Mouse (Mus musculus) embryonic facial prominence, embryonic 15.5 days (tissue): ENCODE data around the gene Pate4. TPM values are rescaled to one million over a fixed set of nuclear protein-coding genes. Genes with fewer than 3 reads are reported as not detected.
A peak's percentile ranks its signal among the peaks of the same experiment; 100 is the strongest.

Experiments used
- ATAC-seq: fragments of 200-750 bp; cut with Nextera tagmentation; 2 replicates; pipeline ENCODE4 v1.8.0; 2017; ENCODE audit warnings: low read depth, moderate TSS enrichment; ENCODE audit not compliant: insufficient number of reproducible peaks, low FRiP score, low TSS enrichment
- H3K27ac ChIP-seq: fragments of 300-500 bp; sonication (generic); replicated peaks from 2 replicates; pipeline ENCODE4 v1.5.1; 2015; ENCODE audit warnings: mild to moderate bottlenecking, inconsistent platforms
- H3K27me3 ChIP-seq: fragments of 300-500 bp; sonication (generic); 2 replicates; pipeline ENCODE4 v1.6.1; 2015; ENCODE audit warnings: inconsistent platforms
- H3K36me3 ChIP-seq: fragments of 300-500 bp; sonication (generic); 2 replicates; pipeline ENCODE4 v1.6.1; 2015; ENCODE audit warnings: mild to moderate bottlenecking, inconsistent platforms
- H3K4me1 ChIP-seq: fragments of 300-500 bp; sonication (generic); 2 replicates; pipeline ENCODE4 v1.6.1; 2015; ENCODE audit warnings: inconsistent platforms
- H3K4me2 ChIP-seq: fragments of 300-500 bp; sonication (generic); replicated peaks from 2 replicates; pipeline ENCODE4 v1.6.1; 2015; ENCODE audit warnings: mild to moderate bottlenecking, inconsistent platforms
- H3K4me3 ChIP-seq: fragments of 300-500 bp; sonication (generic); replicated peaks from 2 replicates; pipeline ENCODE4 v1.5.1; 2015; ENCODE audit warnings: mild to moderate bottlenecking, inconsistent platforms
- H3K9ac ChIP-seq: fragments of 300-500 bp; sonication (generic); 2 replicates; pipeline ENCODE4 v1.6.1; 2015; ENCODE audit warnings: inconsistent platforms
- H3K9me3 ChIP-seq: fragments of 300-500 bp; sonication (generic); replicated peaks from 2 replicates; pipeline ENCODE4 v1.6.1; 2016; ENCODE audit warnings: inconsistent platforms
- WGBS: fragments of 180-500 bp; shearing (Covaris S2); methylation state at CpG from one replicate; pipeline ENCODE4 v1.1.7; 2015; 5-methylcytosine and 5-hydroxymethylcytosine counted together
- polyA plus RNA-seq: library from polyadenylated mRNA; unstranded; fragments of >200 nt; fragmentation: Nextera tagmentation; extraction: Ambion mirVana; gene quantifications from 2 replicates; pipeline ENCODE4 v1.2.1, GENCODE M21; 2015

Gene Pate4
- polyA plus RNA-seq, 1 experiment from 2014 or later, result 0.27 TPM

DNA sequence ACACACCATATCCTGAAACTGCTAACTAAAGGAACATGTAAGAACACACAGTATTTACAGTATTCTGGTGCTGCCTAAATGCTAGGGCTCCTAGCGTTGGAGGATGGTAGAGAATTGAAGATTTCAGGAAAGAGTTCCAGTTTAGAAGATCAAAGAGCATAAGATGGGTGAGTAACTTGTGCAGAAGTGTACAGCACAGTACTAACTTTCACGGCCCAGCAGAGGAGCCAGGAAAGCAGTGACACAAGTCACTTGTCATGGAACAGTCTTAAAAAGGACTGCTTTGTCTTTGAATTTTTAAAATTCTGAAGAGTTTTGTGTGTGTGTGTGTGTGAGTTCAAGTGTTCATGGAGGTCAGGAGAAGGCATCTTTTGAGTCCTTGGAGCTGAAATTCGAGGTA is 43.7 kb downstream of the Pate4 start:
- no peak overlapping the region for H3K4me2 ChIP-seq
- no peaks in the 10 kb centered on the region for H3K27me3 ChIP-seq
- peaks cover 31% of the 10 kb centered on the region for H3K36me3 ChIP-seq
- WGBS, result 85% methylated on average over 3 of the region's 3 CpGs
- no peak for ATAC-seq
- H3K9me3 ChIP-seq, result no peaks in the 10 kb centered on the region
- H3K27ac ChIP-seq, result no peak overlapping the region
- H3K4me1 ChIP-seq, result peaks cover 9% of the 10 kb centered on the region
- no peak overlapping the region for H3K9ac ChIP-seq
- H3K4me3 ChIP-seq, result no peak overlapping the region

DNA sequence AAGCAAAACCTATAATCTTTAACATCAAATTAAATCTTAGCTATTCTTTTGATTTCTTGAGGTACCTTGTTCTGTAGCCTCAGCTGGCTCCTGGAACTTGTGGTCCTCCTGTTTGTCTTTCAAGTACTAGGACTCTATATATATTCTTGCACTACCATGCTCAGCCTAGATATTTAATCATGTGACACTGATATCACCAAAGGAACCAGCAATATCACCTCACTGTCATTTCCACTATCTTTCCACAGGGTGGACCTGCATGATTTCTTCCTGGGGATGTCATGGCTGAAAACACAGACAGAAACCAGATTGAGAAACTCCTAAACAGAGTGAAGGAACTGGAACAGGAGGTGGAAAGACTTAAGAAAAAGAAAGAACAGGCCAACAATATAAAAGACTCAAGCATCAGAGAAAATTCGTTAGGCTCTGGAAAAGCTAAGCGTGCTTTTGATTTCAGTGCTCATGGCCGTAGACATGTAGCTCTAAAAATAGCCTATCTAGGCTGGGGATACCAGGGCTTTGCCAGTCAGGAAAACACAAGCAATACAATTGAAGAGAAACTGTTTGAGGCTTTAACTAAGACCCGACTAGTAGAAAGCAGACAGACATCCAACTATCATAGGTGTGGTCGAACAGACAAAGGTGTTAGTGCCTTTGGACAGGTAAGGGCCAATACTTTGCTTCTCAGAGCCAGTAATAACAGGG is 47.1 kb downstream of the Pate4 start:
- no peaks in the 10 kb centered on the region for H3K9me3 ChIP-seq
- no peak overlapping the region for H3K9ac ChIP-seq
- H3K4me2 ChIP-seq, result no peak overlapping the region
- no peak overlapping the region for H3K4me3 ChIP-seq
- H3K4me1 ChIP-seq, result peaks cover 6% of the 10 kb centered on the region
- no peak overlapping the region for H3K27ac ChIP-seq
- 92% methylated on average over 5 of the region's 5 CpGs for WGBS
- no peak for ATAC-seq
- H3K36me3 ChIP-seq, result peaks cover 39% of the 10 kb centered on the region
- H3K27me3 ChIP-seq, result no peaks in the 10 kb centered on the region

DNA sequence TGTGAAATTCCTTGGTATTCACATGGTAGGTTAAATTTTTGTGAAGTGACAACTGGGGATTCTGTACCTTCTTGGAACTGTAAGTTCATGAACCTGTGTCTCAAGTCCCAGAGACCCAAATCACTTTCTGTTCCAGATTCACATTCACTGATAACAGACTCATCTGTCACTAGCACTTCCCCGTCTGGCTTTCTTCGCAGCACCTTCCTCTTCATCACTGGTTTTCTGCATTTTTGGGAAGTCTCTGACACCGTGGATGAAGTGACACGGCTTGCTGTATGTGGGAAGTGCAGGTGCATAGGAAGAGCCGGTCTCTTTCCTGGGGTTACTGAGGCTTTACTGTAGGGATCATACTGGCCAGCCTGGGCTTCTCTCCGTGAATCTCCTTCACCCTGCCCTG is 50.2 kb downstream of the Pate4 start:
- no peak for ATAC-seq
- no peak overlapping the region for H3K27ac ChIP-seq
- H3K36me3 ChIP-seq, result peaks cover 28% of the 10 kb centered on the region
- H3K4me2 ChIP-seq, result no peak overlapping the region
- WGBS, result 87% methylated on average over 6 of the region's 6 CpGs
- no peak overlapping the region for H3K4me3 ChIP-seq
- H3K27me3 ChIP-seq, result no peaks in the 10 kb centered on the region
- no peak overlapping the region for H3K9ac ChIP-seq
- no peaks in the 10 kb centered on the region for H3K9me3 ChIP-seq
- peaks cover 12% of the 10 kb centered on the region for H3K4me1 ChIP-seq

DNA sequence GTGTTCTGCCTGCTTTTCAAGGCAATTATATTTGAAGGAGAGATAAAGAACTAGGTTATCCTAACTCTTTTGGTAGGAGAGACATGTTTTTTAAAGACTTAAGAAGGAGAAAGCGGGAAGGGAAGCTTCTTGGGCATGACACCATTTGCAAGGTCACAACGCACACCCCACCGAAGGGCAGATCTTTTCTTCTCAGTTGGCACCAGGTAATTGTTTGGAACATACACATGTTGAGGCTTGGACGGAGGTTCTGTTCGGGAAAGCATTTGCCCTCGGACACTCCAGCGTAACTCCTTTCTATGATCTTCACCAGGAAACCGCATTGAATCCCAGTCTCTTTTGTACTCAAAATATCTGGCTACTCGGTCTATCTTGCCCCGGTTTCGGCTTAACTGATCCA is 50.7 kb downstream of the Pate4 start:
- no peak overlapping the region for H3K4me3 ChIP-seq
- H3K36me3 ChIP-seq, result peaks cover 23% of the 10 kb centered on the region
- no peaks in the 10 kb centered on the region for H3K27me3 ChIP-seq
- WGBS, result 96% methylated on average over 11 of the region's 11 CpGs
- H3K9ac ChIP-seq, result no peak overlapping the region
- H3K4me2 ChIP-seq, result no peak overlapping the region
- H3K27ac ChIP-seq, result no peak overlapping the region
- peaks cover 12% of the 10 kb centered on the region for H3K4me1 ChIP-seq
- no peaks in the 10 kb centered on the region for H3K9me3 ChIP-seq
- ATAC-seq, result no peak

DNA sequence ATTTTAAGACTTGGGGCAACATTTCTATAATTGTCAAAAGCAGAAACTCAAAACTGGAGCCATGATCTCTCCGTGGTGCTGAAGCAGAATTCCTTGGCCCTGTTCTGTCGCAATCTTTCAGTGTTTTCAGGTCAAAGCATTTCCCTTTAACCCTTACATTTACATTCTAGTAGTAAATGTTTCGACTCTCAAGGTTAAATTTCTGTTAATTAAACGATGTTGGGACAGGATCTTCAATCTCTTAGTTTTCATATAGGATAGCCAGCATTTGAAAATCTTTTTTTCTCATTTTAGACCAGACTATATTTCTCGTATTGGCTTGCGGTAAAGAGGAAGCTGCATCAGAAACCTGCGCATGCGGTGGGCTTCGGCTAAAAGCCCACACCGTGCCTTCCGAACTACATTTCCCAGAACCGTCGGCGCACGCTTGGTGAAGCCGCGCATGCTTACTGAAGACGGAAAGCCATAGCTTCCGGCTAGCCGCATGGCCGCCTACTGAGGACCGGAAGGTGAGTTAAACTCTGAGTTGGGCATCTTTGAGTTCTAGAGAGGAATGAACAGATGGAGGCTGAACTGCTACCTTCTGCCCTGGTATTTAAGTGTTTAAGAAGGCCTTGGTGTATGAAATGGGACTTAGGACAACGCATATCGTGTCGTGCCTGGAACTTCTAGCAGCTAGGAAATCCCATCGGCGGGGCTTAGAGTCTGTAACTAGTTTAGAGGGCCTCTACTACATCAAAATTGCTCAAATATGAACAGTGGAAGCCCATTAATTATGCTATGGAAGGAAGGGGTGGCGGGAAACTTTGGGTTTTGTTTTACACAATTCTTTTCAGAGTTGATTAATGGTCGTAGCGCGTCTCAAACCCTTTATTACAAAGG is 52.5 kb downstream of the Pate4 start:
- H3K27ac ChIP-seq, result peak overlapping the region; percentile 73
- WGBS, result 2% methylated on average over 31 of the region's 31 CpGs
- H3K4me1 ChIP-seq, result peaks cover 12% of the 10 kb centered on the region
- peak overlapping the region; percentile 99 for H3K4me2 ChIP-seq
- ATAC-seq, result peak; percentile 90
- no peaks in the 10 kb centered on the region for H3K9me3 ChIP-seq
- no peaks in the 10 kb centered on the region for H3K27me3 ChIP-seq
- H3K4me3 ChIP-seq, result peak overlapping the region; percentile 78
- peak overlapping the region; percentile 58 for H3K9ac ChIP-seq
- H3K36me3 ChIP-seq, result peaks cover 8% of the 10 kb centered on the region

DNA sequence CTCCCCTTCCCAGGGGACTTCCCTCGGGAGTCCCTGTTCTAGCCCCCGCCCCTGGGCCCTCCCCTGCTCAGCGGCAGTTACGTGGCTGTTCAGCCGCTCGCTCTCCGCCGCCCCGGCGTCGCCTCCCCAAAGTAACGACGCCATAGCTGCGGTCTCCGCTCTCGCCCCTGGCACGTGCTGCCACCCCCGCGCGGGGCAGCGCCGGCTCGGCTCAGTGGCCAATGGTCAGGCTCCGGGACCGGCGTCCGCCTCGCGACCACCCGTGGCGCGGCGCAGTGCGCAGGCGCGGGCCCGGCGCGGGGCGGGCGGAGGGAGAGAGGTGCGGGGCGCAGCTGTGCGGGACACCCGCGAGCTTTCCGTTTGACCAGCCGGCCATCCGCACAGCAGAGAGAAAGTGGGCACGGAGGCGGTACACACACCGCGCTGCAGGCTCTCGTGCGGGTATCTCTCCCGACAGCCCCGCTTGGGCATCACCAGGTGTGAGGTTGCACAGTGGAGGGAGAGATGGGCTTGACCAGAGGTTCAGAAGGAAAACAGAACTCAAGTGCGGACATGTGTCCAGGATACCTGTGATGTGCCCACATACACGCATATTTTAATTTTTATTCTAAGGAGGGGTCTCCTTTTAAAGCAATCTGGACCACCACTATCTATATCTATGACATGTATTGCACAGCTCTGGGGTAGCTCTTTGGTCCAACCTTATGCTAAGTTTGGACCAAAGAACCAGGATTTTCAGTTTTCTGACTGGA is 53.3 kb downstream of the Pate4 start, which contains the start of the genes Ddx25 and Pus3:
Ddx25 (minus strand) TSS at position 272 of the 752 bp plus-strand sequence.
Pus3 (plus strand) TSS at position 339 of the 752 bp plus-strand sequence.
- H3K27me3 ChIP-seq, result no peaks in the 10 kb centered on the region
- no peaks in the 10 kb centered on the region for H3K9me3 ChIP-seq
- peaks cover 12% of the 10 kb centered on the region for H3K4me1 ChIP-seq
- H3K9ac ChIP-seq, result peak within 1 kb of the TSS; percentile 58
- peak within 1 kb of the TSS; percentile 78 for H3K4me3 ChIP-seq
- WGBS, result 1% methylated on average over 55 of the region's 59 CpGs
- H3K36me3 ChIP-seq, result peaks cover 8% of the 10 kb centered on the region
- H3K27ac ChIP-seq, result peak within 1 kb of the TSS; percentile 73
- peak; percentile 71 for ATAC-seq
- peak within 1 kb of the TSS; percentile 99 for H3K4me2 ChIP-seq

Other genes with a start within 250 kb of the Pate4 start
- 15.3 and 16.3 TPM in 2 replicates for gene Cdon, start 190.8 kb downstream of the Pate4 start, polyA plus RNA-seq
- not detected in 2 replicates for gene Gm1113, start 93.7 kb downstream of the Pate4 start, polyA plus RNA-seq
- gene Ddx25, start 53.4 kb downstream of the Pate4 start, polyA plus RNA-seq, result 2.3 and 2.8 TPM in 2 replicates
- 17.6 and 18.9 TPM in 2 replicates for gene Pus3, start 53.3 kb downstream of the Pate4 start, polyA plus RNA-seq
- 0.53 and 1.1 TPM in 2 replicates for gene Pate2, start 41.7 kb downstream of the Pate4 start, polyA plus RNA-seq
- gene Hyls1, start 41.5 kb downstream of the Pate4 start, polyA plus RNA-seq, result 19.5 and 23.1 TPM in 2 replicates
- not detected in 2 replicates for gene Pate3, start 36.3 kb upstream of the Pate4 start, polyA plus RNA-seq
- not detected in 2 replicates for gene Pate1, start 75.4 kb upstream of the Pate4 start, polyA plus RNA-seq
- gene Gm17677, start 129.1 kb upstream of the Pate4 start, polyA plus RNA-seq, result not detected in 2 replicates
- gene Gm17727, start 166.2 kb upstream of the Pate4 start, polyA plus RNA-seq, result not detected in 2 replicates
- not detected in 2 replicates for gene Gm27235, start 178.2 kb upstream of the Pate4 start, polyA plus RNA-seq
- gene D730048I06Rik, start 178.2 kb upstream of the Pate4 start, polyA plus RNA-seq, result not detected in 2 replicates
- not detected in 2 replicates for gene 9230110F15Rik, start 232.2 kb upstream of the Pate4 start, polyA plus RNA-seq